Mouse (Mus musculus): ENCODE measurements around the gene Camk1. TPM values are rescaled to one million over a fixed set of nuclear protein-coding genes. Genes with fewer than 3 reads are reported as not detected.

Gene Camk1
- polyA plus RNA-seq, 2 experiments from 2014 or later = 1.5 to 1.6 TPM

GRCm38 (mm10) chr6:113302258-113302657 lies 41.5 kb downstream of the Camk1 start:
- no peak for ATAC-seq

DNA sequence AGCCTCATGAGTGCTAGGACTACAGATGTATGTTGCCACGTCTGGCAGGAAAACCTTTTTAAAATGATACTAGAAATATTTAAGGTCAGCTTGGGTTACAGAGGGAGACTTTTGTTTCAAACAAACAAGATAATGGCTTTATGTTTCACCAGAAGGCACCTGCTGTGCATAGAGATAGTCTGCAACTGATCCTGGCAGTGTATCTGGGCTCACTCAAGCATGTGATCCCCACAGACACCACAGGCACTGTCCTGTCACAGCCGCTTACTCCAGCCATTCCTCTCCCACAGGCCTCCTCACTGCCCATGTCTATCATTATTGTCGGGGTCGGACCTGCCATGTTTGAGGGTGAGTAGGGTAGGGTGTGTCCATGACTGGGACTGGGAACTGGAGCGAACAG lies 42.4 kb downstream of the Camk1 start:
- no peak for ATAC-seq

DNA sequence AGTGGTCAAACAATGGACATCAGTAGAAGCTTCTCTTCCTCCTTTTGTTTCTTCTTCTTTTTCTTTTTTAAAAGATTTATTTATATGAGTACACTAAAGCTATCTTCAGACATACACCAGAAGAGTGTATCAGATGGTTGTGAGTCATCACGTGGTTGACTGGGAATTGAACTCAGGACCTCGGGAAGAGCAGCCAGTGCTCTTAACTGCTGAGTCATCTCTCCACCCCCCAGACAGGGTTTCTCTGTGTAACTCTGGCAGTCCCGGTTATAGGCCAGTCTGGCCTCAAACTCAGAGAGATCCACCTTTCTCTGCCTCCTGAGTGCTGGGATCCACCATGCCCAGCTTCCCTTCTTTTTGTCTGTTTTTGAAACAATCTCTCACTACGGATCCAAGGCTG lies 47.1 kb downstream of the Camk1 start:
- no peak for ATAC-seq

GRCm38 (mm10) chr6:113296046-113296445 lies 47.7 kb downstream of the Camk1 start:
- no peak for ATAC-seq

DNA sequence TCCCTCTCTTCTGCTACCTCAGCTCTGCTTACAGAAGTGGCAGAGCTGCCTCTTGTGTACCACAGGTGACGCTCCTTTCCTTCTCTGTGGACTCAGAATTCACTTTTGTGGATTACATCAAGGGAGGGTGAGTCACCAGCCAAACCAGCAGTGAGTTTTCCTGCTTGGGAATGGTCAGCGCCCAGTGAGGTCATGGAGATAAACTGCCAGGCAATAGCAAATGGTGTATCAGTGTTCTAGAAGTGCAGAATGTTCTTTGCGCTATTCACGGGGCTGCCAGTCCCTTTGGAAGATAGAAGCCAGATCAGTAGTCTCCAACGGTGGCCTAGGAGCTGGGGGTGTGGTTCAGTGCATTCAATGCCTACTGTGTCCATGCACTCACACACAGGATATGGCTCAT lies 50.8 kb downstream of the Camk1 start:
- no peak for ATAC-seq

GRCm38 (mm10) chr6:113290346-113290745 lies 53.4 kb downstream of the Camk1 start:
- no peak for ATAC-seq

DNA sequence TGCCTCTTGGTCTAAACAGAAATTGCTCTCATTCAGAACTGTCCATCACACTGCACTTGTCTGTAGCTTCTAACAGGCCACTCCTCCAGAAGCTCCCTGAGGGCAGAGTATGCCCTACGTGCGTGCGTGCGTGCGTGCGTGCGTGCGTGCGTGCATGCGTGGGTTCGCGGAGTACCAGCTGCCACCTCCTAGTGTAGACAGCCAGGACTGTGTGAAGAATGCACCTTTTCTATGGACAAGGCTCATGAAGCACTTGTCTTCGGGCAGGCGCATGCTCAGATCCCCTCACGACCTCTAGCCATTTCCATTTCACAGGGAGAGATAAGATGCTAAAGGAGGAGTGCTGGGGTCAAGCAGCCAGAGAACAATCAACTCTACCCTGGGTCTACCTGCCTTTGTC lies 54.4 kb downstream of the Camk1 start:
- ATAC-seq = no peak

- no peak for ATAC-seq
These were observed 56.5 kb downstream of the Camk1 start for GRCm38 (mm10) chr6:113287236-113287635.

- no peak for ATAC-seq
These were observed 57.5 kb downstream of the Camk1 start for GRCm38 (mm10) chr6:113286316-113286715.

DNA sequence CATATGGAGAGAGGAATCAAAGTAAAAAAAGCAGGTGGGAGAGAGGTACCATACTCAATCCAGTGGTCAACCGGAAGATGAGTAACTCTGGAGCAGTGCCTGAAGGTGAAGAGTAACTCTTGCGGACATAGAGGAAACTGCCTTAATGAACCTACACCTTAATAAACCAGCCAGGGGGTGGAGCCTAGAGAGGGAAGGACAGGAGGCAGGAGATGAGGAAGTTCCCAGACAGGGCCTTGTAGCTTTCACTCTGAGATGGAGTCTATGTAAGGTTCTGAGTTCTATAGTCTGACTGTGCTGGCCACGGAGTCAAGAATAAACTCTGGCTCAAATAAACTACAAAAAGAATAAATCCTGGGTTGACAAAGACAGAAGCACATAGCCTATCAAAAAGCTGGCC lies 58.9 kb downstream of the Camk1 start:
- no peak for ATAC-seq

Other genes with a start within 250 kb of the Camk1 start
- gene Lhfpl4, start 148.6 kb downstream of the Camk1 start, polyA plus RNA-seq (2017; shearing (Covaris generic)) = 1 to 10 TPM in 1 of 2 experiments, not detected in 1; 1.2 TPM
- gene Mtmr14, start 106.1 kb downstream of the Camk1 start, polyA plus RNA-seq (2017; shearing (Covaris generic)) = 10 to 100 TPM; 15.1 to 16.7 TPM
- under 1 TPM; 0.08 to 0.20 TPM for gene Cpne9, start 61.7 kb downstream of the Camk1 start, polyA plus RNA-seq (2017; shearing (Covaris generic))
- gene Brpf1, start 36.8 kb downstream of the Camk1 start, polyA plus RNA-seq (2017; shearing (Covaris generic)) = 10 to 100 TPM; 10.6 to 11.2 TPM
- 10 to 100 TPM; 14.1 to 23.2 TPM for gene Ogg1, start 17.0 kb downstream of the Camk1 start, polyA plus RNA-seq (2017; shearing (Covaris generic))
- 10 to 100 TPM; 32.8 to 49.4 TPM for gene Tada3, start 33.9 kb upstream of the Camk1 start, polyA plus RNA-seq (2017; shearing (Covaris generic))
- 100 to 1,000 TPM; 658 to 920 TPM for gene Arpc4, start 34.1 kb upstream of the Camk1 start, polyA plus RNA-seq (2017; shearing (Covaris generic))
- 10 to 100 TPM; 10.6 to 15.3 TPM for gene Ttll3, start 45.3 kb upstream of the Camk1 start, polyA plus RNA-seq (2017; shearing (Covaris generic))
- 10 to 100 TPM in 1 of 2 experiments, 1 to 10 TPM in 1; 5.4 to 18.7 TPM for gene Rpusd3, start 75.4 kb upstream of the Camk1 start, polyA plus RNA-seq (2017; shearing (Covaris generic))
- gene Cidec, start 91.8 kb upstream of the Camk1 start, polyA plus RNA-seq (2017; shearing (Covaris generic)) = not detected
- 10 to 100 TPM; 40.7 to 68.9 TPM for gene Jagn1, start 98.6 kb upstream of the Camk1 start, polyA plus RNA-seq (2017; shearing (Covaris generic))
- under 1 TPM; 0.97 TPM for gene Il17re, start 114.5 kb upstream of the Camk1 start, polyA plus RNA-seq (2017; shearing (Covaris generic))
- not detected for gene Il17rc, start 127.4 kb upstream of the Camk1 start, polyA plus RNA-seq (2017; shearing (Covaris generic))
- 1 to 10 TPM; 2.7 to 8.0 TPM for gene Creld1, start 139.3 kb upstream of the Camk1 start, polyA plus RNA-seq (2017; shearing (Covaris generic))
- gene Prrt3, start 157.9 kb upstream of the Camk1 start, polyA plus RNA-seq (2017; shearing (Covaris generic)) = under 1 TPM in 1 of 2 experiments, not detected in 1; 0.20 TPM
- 10 to 100 TPM; 57.7 to 61.8 TPM for gene Emc3, start 187.7 kb upstream of the Camk1 start, polyA plus RNA-seq (2017; shearing (Covaris generic))
- gene Fancd2, start 187.7 kb upstream of the Camk1 start, polyA plus RNA-seq (2017; shearing (Covaris generic)) = 1 to 10 TPM; 4.4 to 7.2 TPM

Measured in activated CD4-positive, CD25-positive, alpha-beta regulatory T cell, adult 4 months (primary cell).